27 mouse cellular contexts compared by ENCODE assay signal in genomic region chr8:74942056-74942455, GRCm38 (mm10).
"Had no signal": no experiment of that assay in that cellular context is flagged by ENCODE, and none has a peak within 500 bp of the region (broad histone marks: within the 10 kb centered on the region; RNA-seq: fewer than 3 reads in every experiment).

No protein-coding gene starts in this region.

- H3K9me3 ChIP-seq: embryonic facial prominence, embryonic 10.5 days; embryonic facial prominence, embryonic 12.5 days; embryonic facial prominence, embryonic 15.5 days; forebrain, embryonic 10.5 days; forebrain, embryonic 12.5 days; forebrain, embryonic 13.5 days; forebrain, embryonic 15.5 days had no signal

- H3K4me3 ChIP-seq: embryonic facial prominence, embryonic 10.5 days; embryonic facial prominence, embryonic 12.5 days; embryonic facial prominence, embryonic 13.5 days; embryonic facial prominence, embryonic 15.5 days; erythroblast, embryonic 14.5 days; forebrain, embryonic 10.5 days; forebrain, embryonic 12.5 days; forebrain, embryonic 13.5 days; forebrain, embryonic 15.5 days; gastrocnemius, adult 2 months had no signal

- H3K27ac ChIP-seq: embryonic facial prominence, embryonic 10.5 days; embryonic facial prominence, embryonic 12.5 days; embryonic facial prominence, embryonic 13.5 days; embryonic facial prominence, embryonic 15.5 days; forebrain, embryonic 10.5 days; forebrain, embryonic 12.5 days; forebrain, embryonic 13.5 days; forebrain, embryonic 15.5 days; gastrocnemius, adult 2 months had no signal

- DNase-seq: cerebellum, adult 2 months; cerebellum, adult 8-10 months; cerebellum, adult 9-10 months; cerebellum, adult 9-11 months; cerebellum, postnatal 10 days; cerebellum, postnatal 14 days; cerebellum, postnatal 25 days; cerebellum, postnatal 36 days; embryo, embryonic 11 days; forebrain, postnatal 0 days; gastrocnemius, adult 2 months; gastrocnemius, postnatal 10 days; gastrocnemius, postnatal 14 days; gastrocnemius, postnatal 25 days; gastrocnemius, postnatal 36 days; heart, adult 18-20 months had no signal

- H3K9ac ChIP-seq: embryonic facial prominence, embryonic 12.5 days; embryonic facial prominence, embryonic 13.5 days; embryonic facial prominence, embryonic 15.5 days; forebrain, embryonic 12.5 days; forebrain, embryonic 13.5 days; forebrain, embryonic 15.5 days; forebrain, postnatal 0 days had no signal

- H3K36me3 ChIP-seq: embryonic facial prominence, embryonic 10.5 days; embryonic facial prominence, embryonic 12.5 days; embryonic facial prominence, embryonic 13.5 days; embryonic facial prominence, embryonic 15.5 days; forebrain, embryonic 10.5 days; forebrain, embryonic 12.5 days; forebrain, embryonic 15.5 days had no signal

- H3K27me3 ChIP-seq: embryonic facial prominence, embryonic 12.5 days; embryonic facial prominence, embryonic 13.5 days; embryonic facial prominence, embryonic 15.5 days; forebrain, embryonic 12.5 days; forebrain, embryonic 13.5 days; forebrain, embryonic 15.5 days had no signal

- ATAC-seq: forebrain, embryonic 13.5 days; forebrain, embryonic 14.5 days; forebrain, embryonic 15.5 days; forebrain, embryonic 16.5 days; forebrain, postnatal 0 days had no signal

- H3K4me2 ChIP-seq: embryonic facial prominence, embryonic 12.5 days; embryonic facial prominence, embryonic 13.5 days; embryonic facial prominence, embryonic 15.5 days; forebrain, embryonic 12.5 days; forebrain, embryonic 13.5 days; forebrain, embryonic 15.5 days had no signal

- H3K4me1 ChIP-seq: embryonic facial prominence, embryonic 10.5 days; embryonic facial prominence, embryonic 12.5 days; embryonic facial prominence, embryonic 13.5 days; embryonic facial prominence, embryonic 15.5 days; forebrain, embryonic 10.5 days; forebrain, embryonic 12.5 days; forebrain, embryonic 13.5 days; forebrain, embryonic 15.5 days had no signal
